Mouse (Mus musculus) lung, embryonic 14.5 days (tissue): ENCODE data around the gene Cfap52. TPM values are rescaled to one million over a fixed set of nuclear protein-coding genes. Genes with fewer than 3 reads are reported as not detected.
A peak's percentile ranks its signal among the peaks of the same experiment; 100 is the strongest.

Source experiments
- ATAC-seq: fragments of 200-750 bp; cut with Nextera tagmentation; 2 replicates; pipeline ENCODE4 v1.8.0; 2017; ENCODE audit warnings: mild to moderate bottlenecking, moderate TSS enrichment, moderate library complexity; ENCODE audit not compliant: insufficient read depth
- DNase-seq: peaks from one replicate; pipeline ENCODE4 v3.0.0-alpha.2; 2015
- H3K27ac ChIP-seq: fragments of 300-500 bp; sonication (generic); 2 replicates; pipeline ENCODE4 v1.5.1; 2014; ENCODE audit warnings: low read depth, mild to moderate bottlenecking, moderate library complexity
- H3K27me3 ChIP-seq: fragments of 300-500 bp; sonication (generic); 2 replicates; pipeline ENCODE4 v1.6.1; 2014; ENCODE audit warnings: low read length, control low read depth; ENCODE audit not compliant: insufficient read depth
- H3K36me3 ChIP-seq: fragments of 300-500 bp; sonication (generic); 2 replicates; pipeline ENCODE4 v1.6.1; 2014; ENCODE audit warnings: control low read depth; ENCODE audit not compliant: insufficient read depth
- H3K4me1 ChIP-seq: fragments of 300-500 bp; sonication (generic); 2 replicates; pipeline ENCODE4 v1.6.1; 2014; ENCODE audit warnings: antibody characterized with exemption, control low read depth; ENCODE audit not compliant: insufficient read depth
- H3K4me2 ChIP-seq: fragments of 300-500 bp; sonication (generic); 2 replicates; pipeline ENCODE4 v1.6.1; 2014; ENCODE audit warnings: mild to moderate bottlenecking
- H3K4me3 ChIP-seq: fragments of 300-500 bp; sonication (generic); 2 replicates; pipeline ENCODE4 v1.5.1; 2014; ENCODE audit warnings: low read depth, low read length
- H3K9ac ChIP-seq: fragments of 300-500 bp; sonication (generic); 2 replicates; pipeline ENCODE4 v1.6.1; 2014
- H3K9me3 ChIP-seq: fragments of 300-500 bp; sonication (generic); 2 replicates; pipeline ENCODE4 v1.6.1; 2016; ENCODE audit warnings: low read depth, low read length, control low read depth
- CTCF ChIP-seq: IDR thresholded peaks from 2 replicates; pipeline ENCODE4 v1.5.1; 2016; ENCODE audit warnings: antibody characterized with exemption, low read depth
- WGBS: fragments of 180-500 bp; shearing (Covaris S2); extraction: QIAGEN DNeasy Blood & Tissue Kit; methylation state at CpG from one replicate; pipeline ENCODE4 v1.1.7; 2014; 5-methylcytosine and 5-hydroxymethylcytosine counted together
- polyA plus RNA-seq: library from polyadenylated mRNA; unstranded; fragments of >200 nt; fragmentation: Nextera tagmentation; extraction: Ambion mirVana; gene quantifications from 2 replicates; pipeline ENCODE4 v1.2.1, GENCODE M21; 2014

Cfap52 gene
- polyA plus RNA-seq, 1 experiment from 2014 or later: 0.97 TPM

DNA sequence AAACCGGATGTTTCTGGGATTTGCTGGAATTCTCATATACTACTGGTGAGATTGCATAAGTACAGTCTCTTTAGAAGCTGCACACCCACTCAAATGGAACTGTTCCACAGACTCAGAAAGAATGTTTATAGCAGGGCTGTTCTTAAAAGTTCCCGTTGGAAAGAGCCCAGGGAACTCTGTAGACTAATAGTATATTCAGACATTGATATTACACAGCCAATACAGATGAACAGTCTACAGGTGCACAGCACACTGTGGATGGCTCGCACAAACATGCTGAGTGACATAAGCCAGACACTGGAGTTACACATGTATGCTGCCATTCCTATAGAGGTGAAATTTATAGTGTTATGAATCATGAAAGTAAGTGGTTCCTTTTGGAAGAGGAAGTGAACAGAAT, 33.5 kb upstream of the Cfap52 start:
- no peaks in the 10 kb centered on the region for H3K36me3 ChIP-seq
- no peaks in the 10 kb centered on the region for H3K27me3 ChIP-seq
- H3K9me3 ChIP-seq: no peaks in the 10 kb centered on the region
- 84% methylated on average over 3 of the region's 3 CpGs for WGBS
- H3K4me1 ChIP-seq: no peaks in the 10 kb centered on the region
- no peak overlapping the region for H3K9ac ChIP-seq
- H3K4me2 ChIP-seq: no peak overlapping the region
- ATAC-seq: no peak
- H3K4me3 ChIP-seq: no peak overlapping the region
- no peak for TF ChIP-seq CTCF
- H3K27ac ChIP-seq: no peak overlapping the region
- DNase-seq: no peak

- DNase-seq (no peak), ATAC-seq (no peak)
- no peaks in the 10 kb centered on the region for H3K27me3 ChIP-seq
- WGBS: 79% methylated on average over 4 of the region's 4 CpGs
- no peaks in the 10 kb centered on the region for H3K36me3 ChIP-seq
- H3K4me2 ChIP-seq: no peak overlapping the region
- no peak overlapping the region for H3K27ac ChIP-seq
- TF ChIP-seq CTCF: no peak
- H3K4me1 ChIP-seq: no peaks in the 10 kb centered on the region
- H3K9me3 ChIP-seq: no peaks in the 10 kb centered on the region
- H3K9ac ChIP-seq: no peak overlapping the region
- no peak overlapping the region for H3K4me3 ChIP-seq
These were observed 30.5 kb upstream of the Cfap52 start for GRCm38 (mm10) chr11:67995965-67996364.

DNA sequence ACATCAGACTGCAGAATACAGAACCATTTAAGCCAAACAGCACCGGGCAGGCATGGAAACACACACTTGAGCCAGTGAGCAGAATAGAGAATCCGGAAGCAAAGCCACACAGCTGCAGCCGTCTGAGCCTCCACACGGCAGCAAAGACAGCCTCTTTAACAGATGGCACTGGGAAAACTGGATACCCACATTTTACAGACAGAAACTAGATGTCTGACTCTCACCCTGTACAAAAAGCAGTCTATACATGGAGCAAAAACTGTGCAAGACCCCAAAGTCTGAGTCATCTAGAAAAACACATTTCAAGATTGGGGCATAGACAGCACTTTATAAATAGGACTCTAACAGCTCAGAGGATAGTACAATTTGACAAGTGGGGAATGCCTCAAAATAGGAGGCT, 25.8 kb upstream of the Cfap52 start:
- H3K9me3 ChIP-seq: no peaks in the 10 kb centered on the region

GRCm38 (mm10) chr11:67983564-67983963, 18.1 kb upstream of the Cfap52 start:
- no peaks in the 10 kb centered on the region for H3K36me3 ChIP-seq
- H3K4me1 ChIP-seq: no peaks in the 10 kb centered on the region
- no peak overlapping the region for H3K9ac ChIP-seq
- no peak for TF ChIP-seq CTCF
- no peak overlapping the region for H3K4me3 ChIP-seq
- H3K27me3 ChIP-seq: no peaks in the 10 kb centered on the region
- no peak for ATAC-seq
- no peaks in the 10 kb centered on the region for H3K9me3 ChIP-seq
- no peak overlapping the region for H3K4me2 ChIP-seq
- no peak for DNase-seq
- H3K27ac ChIP-seq: no peak overlapping the region
- WGBS: 81% methylated on average over 6 of the region's 6 CpGs

More for the DNA sequence above, 25.8 kb upstream of the Cfap52 start:
- Histone ChIP-seq H3K27ac (no peak overlapping the region), H3K9ac (no peak overlapping the region), H3K27me3 (no peaks in the 10 kb centered on the region), H3K4me2 (no peak overlapping the region), H3K4me3 (no peak overlapping the region), H3K4me1 (no peaks in the 10 kb centered on the region), H3K36me3 (no peaks in the 10 kb centered on the region)
- no peak for DNase-seq
- no peak for TF ChIP-seq CTCF
- ATAC-seq: no peak
- WGBS: 79% methylated on average over 4 of the region's 4 CpGs

DNA sequence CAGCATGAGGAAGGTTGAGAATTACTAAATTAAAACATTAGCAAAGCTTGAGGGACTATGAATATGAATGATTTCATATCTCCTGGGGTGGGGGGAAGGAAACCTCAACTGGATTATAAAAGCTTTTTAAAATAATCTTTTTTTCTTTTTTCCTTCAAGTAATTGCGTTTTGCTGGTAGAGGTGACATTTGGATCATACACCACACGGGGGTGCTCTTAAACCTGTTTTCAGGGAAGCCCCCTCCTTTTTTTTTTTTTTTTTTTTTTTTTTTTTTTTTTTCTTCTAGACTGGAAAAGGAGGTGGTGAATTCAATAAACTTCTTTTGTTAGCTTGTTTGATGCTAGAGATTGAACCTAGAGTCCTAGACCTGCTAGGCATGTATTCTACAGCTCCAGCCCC, 9.8 kb upstream of the Cfap52 start:
- Histone ChIP-seq H3K4me3 (no peak overlapping the region), H3K36me3 (peaks cover 6% of the 10 kb centered on the region; the same call in 1 of the 2 replicates), H3K9me3 (no peaks in the 10 kb centered on the region), H3K27me3 (no peaks in the 10 kb centered on the region), H3K4me2 (no peak overlapping the region), H3K9ac (no peak overlapping the region), H3K27ac (no peak overlapping the region), H3K4me1 (no peaks in the 10 kb centered on the region)
- 4% methylated on average over 2 of the region's 2 CpGs for WGBS
- DNase-seq (peak; percentile 81), ATAC-seq (no peak)
- peak; percentile 45 for TF ChIP-seq CTCF

GRCm38 (mm10) chr11:67973225-67973624, 7.8 kb upstream of the Cfap52 start:
- H3K27ac ChIP-seq: 0 out of 2 replicates have a peak overlapping the region, but pooled peaks have one; percentile 13

GRCm38 (mm10) chr11:67972606-67973005, 7.2 kb upstream of the Cfap52 start:
- 67% methylated on average over 1 of the region's 1 CpGs for WGBS
- no peaks in the 10 kb centered on the region for H3K4me1 ChIP-seq
- ATAC-seq: no peak
- H3K9me3 ChIP-seq: no peaks in the 10 kb centered on the region
- H3K27ac ChIP-seq: no peak overlapping the region
- H3K9ac ChIP-seq: no peak overlapping the region
- DNase-seq: no peak
- no peak overlapping the region for H3K4me3 ChIP-seq
- H3K36me3 ChIP-seq: peaks cover 12% of the 10 kb centered on the region; the same call in 1 of the 2 replicates
- H3K27me3 ChIP-seq: no peaks in the 10 kb centered on the region
- no peak for TF ChIP-seq CTCF
- H3K4me2 ChIP-seq: no peak overlapping the region

More at GRCm38 (mm10) chr11:67973225-67973624, 7.8 kb upstream of the Cfap52 start:
- Histone ChIP-seq H3K9me3 (no peaks in the 10 kb centered on the region), H3K9ac (no peak overlapping the region), H3K36me3 (peaks cover 12% of the 10 kb centered on the region; the same call in 1 of the 2 replicates), H3K4me3 (no peak overlapping the region), H3K4me2 (no peak overlapping the region), H3K27me3 (no peaks in the 10 kb centered on the region), H3K4me1 (no peaks in the 10 kb centered on the region)
- DNase-seq: no peak
- no peak for TF ChIP-seq CTCF
- ATAC-seq: no peak
- WGBS: 62% methylated on average over 5 of the region's 5 CpGs

DNA sequence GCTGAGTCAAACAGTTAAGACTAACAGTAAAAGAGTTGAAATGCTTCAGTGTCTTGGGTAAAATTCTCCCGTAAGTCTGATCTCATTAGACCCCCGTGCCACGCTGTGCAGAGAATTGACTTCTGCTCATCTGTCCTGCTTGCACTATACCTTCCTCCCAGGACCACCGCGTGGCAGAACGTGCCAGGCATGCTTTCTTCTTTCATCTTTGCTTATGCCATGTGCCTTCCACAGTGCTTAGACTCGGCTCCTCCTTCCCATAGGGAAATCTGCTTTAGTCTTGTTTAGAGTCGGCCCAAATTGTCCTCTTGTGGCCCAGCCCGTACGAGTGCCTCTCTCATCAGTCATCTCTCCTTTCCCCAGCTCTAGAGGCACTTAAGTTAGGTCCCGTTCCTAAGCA, 2.4 kb upstream of the Cfap52 start:
- Histone ChIP-seq H3K36me3 (peaks cover 9% of the 10 kb centered on the region; the same call in 1 of the 2 replicates), H3K9ac (no peak overlapping the region), H3K4me3 (no peak overlapping the region; the same call in 1 of the 2 replicates), H3K9me3 (no peaks in the 10 kb centered on the region), H3K27ac (no peak overlapping the region), H3K27me3 (no peaks in the 10 kb centered on the region), H3K4me2 (no peak overlapping the region), H3K4me1 (no peaks in the 10 kb centered on the region)
- ATAC-seq (no peak), DNase-seq (no peak)
- 53% methylated on average over 11 of the region's 11 CpGs for WGBS
- no peak for TF ChIP-seq CTCF
